Mouse (Mus musculus) 416B (cell line): Measurements from ENCODE around the gene Ccr6.

ENCODE experiments used
- DNase-seq: peaks from one replicate; pipeline ENCODE4 v3.0.0; 2011; ENCODE audit warnings: low read depth

Ccr6 gene

GRCm38 (mm10) chr17:8284254-8284661, 48.4 kb downstream of the Ccr6 start:
- no peak for DNase-seq

- peak; percentile 22 for DNase-seq
These were observed 49.2 kb downstream of the Ccr6 start for GRCm38 (mm10) chr17:8285056-8285455.

GRCm38 (mm10) chr17:8286987-8287386, 51.1 kb downstream of the Ccr6 start:
- no peak for DNase-seq

GRCm38 (mm10) chr17:8289993-8290679, 54.3 kb downstream of the Ccr6 start:
- DNase-seq, result no peak

- DNase-seq, result peak; percentile 41
These were observed 54.9 kb downstream of the Ccr6 start for GRCm38 (mm10) chr17:8290736-8291135.

- peak; percentile 49 for DNase-seq
These were observed 60.0 kb downstream of the Ccr6 start for GRCm38 (mm10) chr17:8295825-8296224.

- DNase-seq, result no peak
These were observed 60.5 kb downstream of the Ccr6 start for GRCm38 (mm10) chr17:8296313-8296844.

GRCm38 (mm10) chr17:8297746-8298145, 61.9 kb downstream of the Ccr6 start:
- no peak for DNase-seq

- DNase-seq, result no peak
These were observed 62.4 kb downstream of the Ccr6 start for GRCm38 (mm10) chr17:8298281-8298680.

GRCm38 (mm10) chr17:8299524-8299923, 63.7 kb downstream of the Ccr6 start:
- DNase-seq, result peak; percentile 61

- DNase-seq, result peak; percentile 36
These were observed 65.7 kb downstream of the Ccr6 start for GRCm38 (mm10) chr17:8301515-8301914.

- no peak for DNase-seq
These were observed 67.1 kb downstream of the Ccr6 start for GRCm38 (mm10) chr17:8302772-8303438.

GRCm38 (mm10) chr17:8303671-8304070, 67.8 kb downstream of the Ccr6 start:
- no peak for DNase-seq

- DNase-seq, result peak; percentile 82
These were observed 70.0 kb downstream of the Ccr6 start for GRCm38 (mm10) chr17:8305801-8306200.
